Comparison of ENCODE assay signal across 12 mouse cellular contexts in the genomic region with DNA sequence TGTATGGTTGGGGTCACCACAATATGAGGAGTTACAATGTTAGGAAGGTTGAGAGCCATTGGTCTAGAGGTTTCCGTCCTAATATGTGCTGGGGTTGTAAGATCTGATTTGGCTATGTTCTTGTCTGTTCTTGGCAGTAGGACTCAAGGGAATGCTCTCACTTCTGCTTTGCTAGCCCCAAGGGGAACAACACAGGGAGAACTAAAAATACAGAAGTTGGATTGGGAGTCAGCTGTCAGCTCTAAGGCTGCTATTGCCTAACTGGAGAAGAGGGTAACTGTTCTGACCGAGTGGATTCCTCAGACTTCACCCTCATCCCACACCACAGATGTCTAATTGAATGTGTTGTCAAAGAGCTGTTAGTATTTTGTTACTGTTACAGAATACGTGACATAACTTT.
DNase-seq lines count a peak whose midpoint lies in the region; ATAC-seq and TF ChIP-seq lines count a peak whose summit lies in the region.
"Had no signal": no experiment of that assay in that cellular context is flagged by ENCODE, and none has a peak within 500 bp of the region (broad histone marks: within the 10 kb centered on the region; RNA-seq: fewer than 3 reads in every experiment).

No protein-coding gene starts in this region.

- no peak overlapping the region for H3K9ac ChIP-seq in MEL (ENCODE audit: control insufficient read depth, low read depth, low read length, poor library complexity, severe bottlenecking)
- H3K9ac ChIP-seq in hindbrain, embryonic 16.5 days (ENCODE audit: low read depth, low read length) = no peak overlapping the region
- H3K9ac ChIP-seq: liver, embryonic 15.5 days had no signal

- TF ChIP-seq POLR2A in MEL (IDR thresholded peaks at IDR 0.05; ENCODE audit: control insufficient read depth in 1 of 2, insufficient read depth in 1 of 2, low read depth in 1 of 2, low read length in 2 of 2, poor library complexity in 1 of 2) = no peak

- TF ChIP-seq RAD21 in MEL (IDR thresholded peaks at IDR 0.05; ENCODE audit: low read depth, low read length) = no peak

- no peaks in the 10 kb centered on the region for H3K4me1 ChIP-seq in MEL (ENCODE audit: control insufficient read depth in 1 of 2, insufficient read depth in 2 of 2, low read length in 2 of 2)
- H3K4me1 ChIP-seq in hindbrain, embryonic 16.5 days (ENCODE audit: control insufficient read depth, insufficient read depth, low read depth, low read length) = no peaks in the 10 kb centered on the region
- H3K4me1 ChIP-seq: liver, embryonic 15.5 days had no signal

- no peaks in the 10 kb centered on the region for H3K79me2 ChIP-seq in MEL (ENCODE audit: control insufficient read depth, insufficient read depth, low read length, poor library complexity)

- ATAC-seq in hindbrain, embryonic 16.5 days = no peak

- no peak for TF ChIP-seq EP300 in MEL (IDR thresholded peaks at IDR 0.05; ENCODE audit: low read depth in 1 of 2, low read length in 2 of 2)

- DNase-seq in heart, postnatal 10 days = peak; percentile 24 to 31
- DNase-seq in heart, postnatal 4 days = no peak
- peak; percentile 35 for DNase-seq in 3T3-L1 (ENCODE audit: low read depth, low spot score)
- peak; percentile 3 for DNase-seq in MEL (ENCODE audit: low read depth, low spot score)
- DNase-seq in lung, postnatal 10 days = peak; percentile 44
- DNase-seq in spleen, adult 18-20 months = no peak
- DNase-seq: cerebellum, postnatal 36 days; gastrocnemius, postnatal 36 days; right cerebral cortex, postnatal 4 days; thymus, adult 2 months had no signal

- WGBS in hindbrain, embryonic 16.5 days = 89% methylated on average over 3 of the region's 3 CpGs

- H3K9me3 ChIP-seq in MEL (replicated peaks; ENCODE audit: insufficient read depth, low read length) = no peaks in the 10 kb centered on the region
- 0 out of 2 replicates have a peak, but pooled peaks cover 2% of the 10 kb centered on the region for H3K9me3 ChIP-seq in hindbrain, embryonic 16.5 days (ENCODE audit: control insufficient read depth, low read length)
- H3K9me3 ChIP-seq: liver, embryonic 15.5 days had no signal

- no peaks in the 10 kb centered on the region; a peak in 1 of 4 replicates for H3K27me3 ChIP-seq in MEL (ENCODE audit: control insufficient read depth in 1 of 2, insufficient read depth in 2 of 2, low read length in 2 of 2)
- no peaks in the 10 kb centered on the region for H3K27me3 ChIP-seq in hindbrain, embryonic 16.5 days (replicated peaks; ENCODE audit: control insufficient read depth, insufficient read depth, low read length)
- H3K27me3 ChIP-seq: liver, embryonic 15.5 days had no signal

- intact Hi-C loops in heart, postnatal 10 days (cut with DNase I) = no loop called here

- H3K4me3 ChIP-seq in MEL (ENCODE audit: control insufficient read depth in 1 of 2, insufficient read depth in 1 of 2, low read depth in 2 of 2, low read length in 2 of 2) = no peak overlapping the region
- H3K4me3 ChIP-seq in hindbrain, embryonic 16.5 days (ENCODE audit: low read length) = no peak overlapping the region
- H3K4me3 ChIP-seq: liver, embryonic 15.5 days had no signal

- no peaks in the 10 kb centered on the region for H3K36me3 ChIP-seq in MEL (ENCODE audit: control insufficient read depth in 1 of 2, insufficient read depth in 2 of 2, low read length in 2 of 2)
- H3K36me3 ChIP-seq in hindbrain, embryonic 16.5 days (ENCODE audit: control insufficient read depth, insufficient read depth, low read length) = no peaks in the 10 kb centered on the region
- H3K36me3 ChIP-seq: liver, embryonic 15.5 days had no signal

- H3K27ac ChIP-seq in MEL (ENCODE audit: control insufficient read depth, low read depth, low read length) = no peak overlapping the region
- H3K27ac ChIP-seq in hindbrain, embryonic 16.5 days (ENCODE audit: low read depth, low read length) = no peak overlapping the region
- H3K27ac ChIP-seq: liver, embryonic 15.5 days had no signal

- no peak overlapping the region for H3K4me2 ChIP-seq in hindbrain, embryonic 16.5 days (ENCODE audit: low read length)
- H3K4me2 ChIP-seq: liver, embryonic 15.5 days had no signal

- no peak for TF ChIP-seq CTCF in MEL (IDR thresholded peaks at IDR 0.05 in 2 of 3, conservative IDR thresholded peaks at IDR 0.05 in 1 of 3; ENCODE audit: control insufficient read depth in 1 of 3, insufficient read depth in 1 of 3, low read depth in 2 of 3, low read length in 3 of 3, poor library complexity in 1 of 3, severe bottlenecking in 1 of 3)

TF ChIP-seq in MEL, 35 proteins besides CTCF, POLR2A, EP300 and RAD21:
- TF ChIP-seq NELFE (IDR thresholded peaks at IDR 0.05; ENCODE audit: low read depth, low read length) = no peak

Comparison
In these comparisons a context has a peak if more than half of its experiments do, and no peak if none do; other contexts are left out.
1. DNase-seq: peak in heart, postnatal 10 days (2 of 2), 3T3-L1 (single experiment), MEL (single experiment) and lung, postnatal 10 days (single experiment); none in heart, postnatal 4 days (single experiment) and spleen, adult 18-20 months (0 of 2).